Mouse (Mus musculus): ENCODE measurements around the gene Ksr1.
A peak's percentile ranks its signal among the peaks of the same experiment; 100 is the strongest.

Ksr1 gene

GRCm38 (mm10) chr11:79041908-79042430 lies 104.2 kb downstream of the Ksr1 start:
- no peak for DNase-seq (ENCODE audit: low spot score)

GRCm38 (mm10) chr11:79039488-79039887 lies 106.7 kb downstream of the Ksr1 start:
- peak; percentile 86 for DNase-seq (ENCODE audit: low spot score)

DNA sequence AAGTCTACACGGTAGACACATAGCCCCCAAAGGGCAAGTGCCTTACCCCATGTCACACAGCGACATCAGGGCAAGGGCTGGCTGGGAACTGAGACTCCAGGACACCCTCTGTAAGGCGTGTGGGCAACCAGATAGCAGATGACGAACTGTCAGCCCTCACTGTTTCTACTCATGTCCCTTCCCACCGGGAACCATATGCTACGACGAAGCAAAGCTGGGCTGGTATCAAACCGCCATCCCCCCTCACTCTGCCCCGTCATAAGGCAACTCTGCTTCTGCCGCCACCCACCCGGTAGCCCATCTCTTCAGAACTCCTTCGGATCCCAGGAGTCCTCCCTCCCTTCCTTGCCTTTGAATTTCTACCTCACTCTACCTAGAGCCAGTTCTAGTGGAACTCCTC lies 108.7 kb downstream of the Ksr1 start:
- DNase-seq (ENCODE audit: low spot score): no peak

DNA sequence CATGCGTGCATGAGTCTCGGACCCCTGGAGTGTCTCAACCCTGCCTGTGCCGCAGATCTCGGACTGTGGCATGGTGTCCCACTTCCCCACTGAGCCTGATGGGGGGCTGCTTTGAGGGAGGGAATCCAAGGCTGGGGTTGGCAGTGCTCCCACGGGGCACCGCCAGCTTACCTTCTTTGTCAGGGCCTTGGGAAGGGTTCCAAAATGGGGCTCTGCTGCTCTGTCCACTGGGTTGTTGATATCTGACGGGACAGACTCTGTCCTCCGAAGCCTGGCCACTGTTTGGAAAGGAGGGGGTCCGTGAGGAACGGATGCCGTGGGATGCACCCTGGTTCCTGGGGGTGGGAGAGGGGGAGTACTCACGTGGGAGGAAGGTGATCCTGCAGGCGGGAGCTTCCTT lies 109.9 kb downstream of the Ksr1 start:
- DNase-seq (ENCODE audit: low spot score): no peak

- DNase-seq (ENCODE audit: low spot score): no peak
Observed at GRCm38 (mm10) chr11:79033636-79034035, 112.6 kb downstream of the Ksr1 start.

DNA sequence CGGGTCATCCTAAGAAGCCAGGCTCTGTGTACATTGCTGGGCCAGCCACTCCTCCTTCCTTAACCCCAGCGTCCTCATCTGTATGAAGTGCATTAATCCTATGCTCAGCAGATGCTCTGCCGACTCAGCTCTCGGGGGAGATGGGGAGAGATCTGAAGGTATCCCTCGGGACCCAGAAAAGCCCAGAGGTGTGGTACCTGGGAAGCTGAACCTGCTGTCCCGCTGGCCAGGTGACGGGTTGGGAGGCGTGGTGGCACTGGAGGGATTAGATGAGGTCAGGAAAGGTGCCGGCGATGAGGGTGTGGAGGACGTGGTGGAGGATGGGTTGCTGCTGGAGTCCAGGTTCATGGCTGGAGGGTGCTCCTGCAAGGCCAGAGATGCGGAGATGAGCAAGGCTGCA lies 113.2 kb downstream of the Ksr1 start:
- no peak for DNase-seq (ENCODE audit: low spot score)

GRCm38 (mm10) chr11:79031452-79031746 lies 114.8 kb downstream of the Ksr1 start:
- DNase-seq (ENCODE audit: low spot score): no peak

GRCm38 (mm10) chr11:79030570-79031451 lies 115.4 kb downstream of the Ksr1 start:
- peak; percentile 78 for DNase-seq (ENCODE audit: low spot score)

DNA sequence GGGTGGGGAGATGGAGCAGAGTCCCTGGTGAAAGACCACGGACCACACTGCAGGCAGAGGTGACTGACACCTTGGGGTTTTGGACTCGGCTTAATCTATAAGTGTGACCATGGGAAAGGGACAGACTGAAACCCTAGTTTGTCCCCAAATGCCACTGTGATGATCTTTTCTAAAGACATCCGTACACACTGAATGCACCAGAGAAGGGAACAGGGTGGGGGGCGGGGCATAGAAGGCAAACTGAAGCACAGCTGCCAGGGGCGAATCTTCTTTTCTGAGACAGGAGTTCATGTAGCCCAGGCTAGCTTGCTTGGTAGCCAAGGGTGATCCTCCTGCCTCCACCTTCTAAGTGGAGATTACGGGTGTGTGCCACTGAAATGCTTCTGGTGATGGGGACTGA lies 122.5 kb downstream of the Ksr1 start:
- DNase-seq (ENCODE audit: low spot score): no peak

GRCm38 (mm10) chr11:79023342-79023741 lies 122.9 kb downstream of the Ksr1 start:
- no peak for DNase-seq (ENCODE audit: low spot score)

- DNase-seq (ENCODE audit: low spot score): no peak
Observed at GRCm38 (mm10) chr11:79022836-79023235, 123.4 kb downstream of the Ksr1 start.

DNA sequence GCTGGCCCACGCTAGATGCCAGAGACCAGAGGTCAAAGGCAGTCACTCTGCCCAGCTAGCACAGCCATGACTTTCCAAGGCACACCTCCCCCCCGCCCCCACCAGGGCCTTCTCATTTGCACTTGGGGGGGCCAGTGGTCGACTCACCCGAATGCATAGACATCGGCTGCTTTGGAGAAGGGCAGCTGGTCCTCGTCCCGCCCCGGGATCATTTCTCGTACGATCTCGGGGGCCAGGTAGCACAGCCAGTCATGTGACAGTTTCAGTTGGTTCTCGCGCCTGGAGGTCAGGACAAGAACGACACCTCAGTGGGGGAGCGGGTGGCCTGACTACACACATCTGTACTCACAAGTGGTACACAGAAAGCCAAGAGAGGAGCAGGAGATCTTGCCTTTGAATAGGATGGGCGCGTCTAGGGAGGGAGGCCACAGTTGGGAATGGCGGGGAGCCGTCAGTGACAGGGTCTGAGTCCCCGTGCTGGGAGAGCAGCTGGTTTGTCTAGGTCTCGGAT lies 125.6 kb downstream of the Ksr1 start:
- DNase-seq (ENCODE audit: low spot score): no peak

GRCm38 (mm10) chr11:79019839-79020534 lies 126.2 kb downstream of the Ksr1 start:
- no peak for DNase-seq (ENCODE audit: low spot score)

- peak; percentile 50 for DNase-seq (ENCODE audit: low spot score)
Observed at GRCm38 (mm10) chr11:79018954-79019704, 127.1 kb downstream of the Ksr1 start.

- DNase-seq (ENCODE audit: low spot score): no peak
Observed at GRCm38 (mm10) chr11:79017161-79017606, 129.0 kb downstream of the Ksr1 start.

DNA sequence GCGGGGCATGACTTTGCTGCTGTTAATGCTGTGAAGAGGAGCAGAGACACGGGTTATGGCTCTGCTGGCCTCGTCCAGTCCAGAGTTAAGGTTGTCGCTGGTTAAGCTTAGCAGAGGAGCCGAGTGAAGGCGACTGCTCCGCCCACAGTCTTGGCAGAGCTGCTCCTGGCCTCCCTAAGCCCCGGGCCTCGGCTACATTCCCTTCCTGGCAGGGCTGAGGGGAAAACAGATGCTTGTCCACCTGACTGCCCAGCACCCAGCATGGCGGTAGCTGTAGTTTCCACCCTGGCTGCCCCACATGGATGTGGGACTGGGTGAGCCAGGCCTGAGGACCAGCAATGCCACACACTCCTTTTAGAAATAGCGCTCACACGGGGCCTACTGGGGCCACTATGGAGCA lies 130.0 kb downstream of the Ksr1 start:
- no peak for DNase-seq (ENCODE audit: low spot score)

DNA sequence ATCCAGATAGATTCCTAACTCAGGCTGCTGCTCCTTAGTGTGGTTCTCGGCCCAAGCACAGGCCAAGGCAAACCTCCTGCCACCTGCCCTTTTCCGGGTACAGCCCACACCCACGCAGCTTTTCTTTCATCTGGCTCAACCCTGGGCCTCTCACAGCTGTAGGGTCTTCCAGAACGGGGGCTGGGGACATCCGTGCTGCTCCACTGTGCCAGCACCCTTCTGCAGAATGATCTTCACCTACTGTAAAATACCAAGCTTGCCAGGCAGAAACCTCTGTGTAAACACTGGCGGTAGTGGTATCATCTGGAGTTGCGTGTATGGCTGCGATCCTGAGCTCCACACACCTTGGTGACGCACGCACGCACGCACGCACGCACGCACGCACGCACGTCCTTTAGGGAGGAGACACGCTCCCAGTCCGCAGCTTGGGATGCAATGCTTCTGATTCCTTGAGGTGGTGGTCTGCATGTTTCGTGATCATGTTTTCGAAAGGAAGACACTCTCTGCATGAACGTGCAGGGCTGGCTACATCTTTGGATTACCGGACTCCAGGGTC lies 130.5 kb downstream of the Ksr1 start:
- no peak for DNase-seq (ENCODE audit: low spot score)

GRCm38 (mm10) chr11:79014602-79015325 lies 131.4 kb downstream of the Ksr1 start:
- DNase-seq (ENCODE audit: low spot score): no peak

GRCm38 (mm10) chr11:79013806-79014205 lies 132.4 kb downstream of the Ksr1 start:
- DNase-seq (ENCODE audit: low spot score): no peak

DNA sequence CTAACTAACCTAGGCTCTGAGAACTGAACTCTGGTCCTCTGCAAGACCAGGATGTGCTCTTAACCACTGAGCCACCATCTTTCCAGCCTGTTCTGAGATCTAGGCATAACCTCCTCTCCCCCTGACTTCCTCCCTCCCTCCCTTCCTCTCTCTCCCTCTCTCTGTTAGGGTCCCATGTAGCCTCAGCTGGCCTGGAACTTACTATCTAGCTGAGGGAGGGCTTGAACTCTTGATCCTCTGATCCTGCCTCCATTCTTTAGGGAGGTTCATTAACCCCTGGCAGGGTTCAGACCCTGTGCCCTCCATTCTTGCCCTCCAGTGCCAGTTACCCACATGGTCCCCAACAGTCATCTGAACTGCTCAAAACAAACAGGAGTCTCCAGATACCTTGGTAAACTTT lies 133.2 kb downstream of the Ksr1 start:
- no peak for DNase-seq (ENCODE audit: low spot score)

DNA sequence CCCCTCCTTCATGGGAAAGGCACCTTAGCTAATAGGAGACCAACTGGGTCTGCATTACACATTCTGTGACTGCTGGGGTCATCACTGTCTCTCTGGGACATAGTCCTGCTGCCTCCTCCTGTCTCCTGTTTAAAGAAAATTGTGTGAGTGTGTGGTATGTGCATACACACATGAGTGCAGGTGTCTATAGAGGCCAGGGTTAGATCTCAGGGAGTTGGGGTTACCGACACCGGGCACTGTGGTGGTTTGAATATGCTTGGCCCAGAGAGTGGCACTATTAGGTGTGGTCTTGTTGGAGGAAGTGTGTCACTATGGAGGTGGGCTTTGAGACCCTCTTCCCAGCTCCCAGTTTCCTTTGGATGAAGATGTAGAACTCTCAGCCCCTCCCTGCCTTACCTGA lies 133.7 kb downstream of the Ksr1 start:
- no peak for DNase-seq (ENCODE audit: low spot score)
